Mouse (Mus musculus) intestine, embryonic 16.5 days (tissue): ENCODE measurements around the gene Atg4c. TPM values are rescaled to one million over a fixed set of nuclear protein-coding genes. Genes with fewer than 3 reads are reported as not detected.
A peak's percentile ranks its signal among the peaks of the same experiment; 100 is the strongest.

ENCODE experiments used
- ATAC-seq: fragments of 200-750 bp; cut with Nextera tagmentation; 2 replicates; pipeline ENCODE4 v1.8.0; 2017; ENCODE audit warnings: moderate TSS enrichment, moderate library complexity
- H3K27ac ChIP-seq: fragments of 300-500 bp; sonication (generic); 2 replicates; pipeline ENCODE4 v1.5.1; 2014; ENCODE audit warnings: mild to moderate bottlenecking, low read length
- H3K27me3 ChIP-seq: fragments of 300-500 bp; sonication (generic); replicated peaks from 2 replicates; pipeline ENCODE4 v1.6.1; 2014; ENCODE audit warnings: low read length, control low read depth, mixed read lengths; ENCODE audit not compliant: control insufficient read depth, insufficient read depth
- H3K36me3 ChIP-seq: fragments of 300-500 bp; sonication (generic); 2 replicates; pipeline ENCODE4 v1.6.1; 2014; ENCODE audit warnings: low read length, control low read depth; ENCODE audit not compliant: control insufficient read depth, insufficient read depth
- H3K4me1 ChIP-seq: fragments of 300-500 bp; sonication (generic); 2 replicates; pipeline ENCODE4 v1.6.1; 2014; ENCODE audit warnings: low read length, control low read depth, mixed read lengths; ENCODE audit not compliant: control insufficient read depth, insufficient read depth
- H3K4me2 ChIP-seq: fragments of 300-500 bp; sonication (generic); 2 replicates; pipeline ENCODE4 v1.6.1; 2014; ENCODE audit warnings: low read depth, low read length, control low read depth
- H3K4me3 ChIP-seq: fragments of 300-500 bp; sonication (generic); 2 replicates; pipeline ENCODE4 v1.5.1; 2014; ENCODE audit warnings: mild to moderate bottlenecking, low read length
- H3K9ac ChIP-seq: fragments of 300-500 bp; sonication (generic); 2 replicates; pipeline ENCODE4 v1.6.1; 2014; ENCODE audit warnings: low read depth, low read length
- H3K9me3 ChIP-seq: fragments of 300-500 bp; sonication (generic); 2 replicates; pipeline ENCODE4 v1.6.1; 2016; ENCODE audit warnings: low read length, control low read depth; ENCODE audit not compliant: control insufficient read depth
- WGBS: fragments of 180-500 bp; shearing (Covaris S2); extraction: QIAGEN DNeasy Blood & Tissue Kit; methylation state at CpG from one replicate; pipeline ENCODE4 v1.1.7; 2014; 5-methylcytosine and 5-hydroxymethylcytosine counted together
- polyA plus RNA-seq: library from polyadenylated mRNA; unstranded; fragments of >200 nt; fragmentation: Nextera tagmentation; extraction: Ambion mirVana; gene quantifications from 2 replicates; pipeline ENCODE4 v1.2.1, GENCODE M21; 2015

The Atg4c gene
- 15.0 and 15.7 TPM in 2 replicates for polyA plus RNA-seq

DNA sequence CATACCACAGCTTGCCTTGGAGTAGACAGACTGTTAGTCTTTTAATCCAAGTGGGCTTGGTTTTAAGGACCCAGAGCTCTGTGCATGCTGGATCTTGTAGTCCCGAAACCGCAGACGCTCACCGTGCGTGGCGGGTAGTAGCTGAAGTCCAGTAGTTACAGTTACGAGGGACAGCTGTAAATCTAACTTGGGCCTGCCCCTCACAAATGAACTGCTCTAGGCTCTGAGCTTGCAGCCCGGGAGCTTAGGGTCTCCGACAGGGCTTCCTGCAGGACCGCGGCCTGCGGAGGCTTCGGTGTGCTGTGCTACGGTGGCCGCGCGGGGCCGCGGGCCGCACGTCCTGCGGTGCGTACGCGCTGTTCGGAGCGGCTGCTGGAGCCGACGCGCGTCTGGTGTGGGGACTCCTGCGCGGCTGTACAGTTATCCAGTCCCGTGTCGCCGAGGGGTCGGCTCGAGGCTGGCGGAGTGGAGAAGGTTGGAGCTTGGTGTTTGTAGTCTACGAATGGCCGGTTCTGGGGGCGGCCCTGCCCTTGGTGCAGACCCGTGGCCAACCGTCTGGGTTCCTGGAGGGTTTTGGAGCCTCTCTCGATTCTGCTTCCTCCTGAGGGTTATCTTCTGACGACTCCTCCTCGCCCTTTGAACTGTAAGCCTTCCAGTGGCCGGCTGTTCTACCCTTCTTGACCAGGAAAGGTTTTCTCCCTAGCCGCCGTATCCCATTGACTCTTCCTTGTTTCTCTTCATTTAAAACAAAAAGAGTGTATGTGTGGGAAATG lies at the start of gene Atg4c:
Gene Atg4c (plus strand): TSS at position 125 of the 773 bp plus-strand sequence.
- H3K9me3 ChIP-seq = no peaks in the 10 kb centered on the region
- H3K9ac ChIP-seq = peak within 1 kb of the TSS; percentile 88
- peak within 1 kb of the TSS; percentile 72 for H3K4me3 ChIP-seq
- under 1% methylated on average over 50 of the region's 50 CpGs for WGBS
- no peaks in the 10 kb centered on the region for H3K36me3 ChIP-seq
- peak; percentile 98 for ATAC-seq
- no peaks in the 10 kb centered on the region for H3K4me1 ChIP-seq
- peak within 1 kb of the TSS; percentile 73 for H3K4me2 ChIP-seq
- no peaks in the 10 kb centered on the region for H3K27me3 ChIP-seq
- peak within 1 kb of the TSS; percentile 92 for H3K27ac ChIP-seq

DNA sequence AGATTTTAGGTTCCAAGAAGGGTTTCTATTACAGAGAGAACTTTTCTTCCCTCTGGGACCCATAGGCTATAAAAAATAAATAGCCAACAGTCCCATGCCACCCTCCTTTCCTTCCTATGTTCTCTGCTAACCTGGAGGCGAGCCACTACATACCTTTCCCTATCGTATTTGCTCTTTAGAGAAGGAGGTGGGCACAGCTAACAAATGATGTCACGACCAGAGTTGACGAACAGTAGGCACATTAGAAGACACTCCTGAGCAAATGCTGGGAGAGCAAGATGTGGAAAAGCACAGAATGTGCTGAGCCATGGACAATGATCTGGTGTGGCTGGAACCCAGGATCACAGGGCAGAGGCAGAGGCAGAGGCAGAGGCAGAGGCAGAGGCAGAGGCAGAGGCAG lies 42.3 kb upstream of the Atg4c start:
- Histone ChIP-seq H3K4me1 (peaks cover 13% of the 10 kb centered on the region), H3K9ac (peak overlapping the region; percentile 33; the same call in 1 of the 2 replicates), H3K36me3 (no peaks in the 10 kb centered on the region), H3K4me2 (no peak overlapping the region), H3K27me3 (no peaks in the 10 kb centered on the region), H3K27ac (peak overlapping the region; percentile 95), H3K9me3 (no peaks in the 10 kb centered on the region), H3K4me3 (no peak overlapping the region)
- ATAC-seq = peak; percentile 7; the same call in 1 of the 2 replicates
- 81% methylated on average over 4 of the region's 4 CpGs for WGBS

DNA sequence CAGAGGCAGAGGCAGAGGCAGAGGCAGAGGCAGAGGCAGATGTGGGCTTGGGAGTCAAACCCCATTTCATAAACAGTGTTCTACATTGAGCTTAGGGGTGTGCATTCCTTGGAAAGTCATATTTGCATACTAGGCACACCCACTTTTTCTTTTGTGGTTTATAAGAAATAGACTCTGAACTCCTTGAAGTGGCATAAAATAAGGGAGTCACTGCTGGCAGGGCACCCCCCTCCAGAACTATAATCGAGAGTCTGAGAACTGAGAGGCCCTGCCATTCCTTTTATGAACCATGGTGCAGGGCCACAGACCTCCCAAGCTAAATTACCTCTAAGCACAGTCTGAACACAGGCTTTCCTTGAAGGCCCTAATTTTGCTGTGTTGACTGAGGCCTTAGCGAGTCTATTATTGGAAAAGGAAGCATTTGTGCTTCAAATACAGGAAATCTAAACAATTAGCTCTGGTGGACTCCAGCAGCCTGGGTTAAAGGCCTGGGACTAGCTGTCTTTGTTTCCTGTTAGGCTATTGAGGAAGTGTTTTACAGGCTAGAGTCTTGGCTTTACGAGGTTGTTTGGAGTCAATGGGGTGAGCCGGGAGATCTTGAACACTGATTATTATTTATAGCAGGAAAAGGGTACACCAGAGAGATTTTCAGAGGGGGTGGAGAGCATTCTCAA lies 41.7 kb upstream of the Atg4c start:
- H3K4me2 ChIP-seq = peak overlapping the region; percentile 12; the same call in 1 of the 2 replicates
- no peaks in the 10 kb centered on the region for H3K27me3 ChIP-seq
- peak; percentile 91 for ATAC-seq
- H3K36me3 ChIP-seq = no peaks in the 10 kb centered on the region
- no peak overlapping the region for H3K4me3 ChIP-seq
- H3K9ac ChIP-seq = peak overlapping the region; percentile 33; the same call in 1 of the 2 replicates
- H3K9me3 ChIP-seq = no peaks in the 10 kb centered on the region
- peak overlapping the region; percentile 95 for H3K27ac ChIP-seq
- WGBS = 16% methylated on average over 4 of the region's 4 CpGs
- peaks cover 13% of the 10 kb centered on the region for H3K4me1 ChIP-seq

DNA sequence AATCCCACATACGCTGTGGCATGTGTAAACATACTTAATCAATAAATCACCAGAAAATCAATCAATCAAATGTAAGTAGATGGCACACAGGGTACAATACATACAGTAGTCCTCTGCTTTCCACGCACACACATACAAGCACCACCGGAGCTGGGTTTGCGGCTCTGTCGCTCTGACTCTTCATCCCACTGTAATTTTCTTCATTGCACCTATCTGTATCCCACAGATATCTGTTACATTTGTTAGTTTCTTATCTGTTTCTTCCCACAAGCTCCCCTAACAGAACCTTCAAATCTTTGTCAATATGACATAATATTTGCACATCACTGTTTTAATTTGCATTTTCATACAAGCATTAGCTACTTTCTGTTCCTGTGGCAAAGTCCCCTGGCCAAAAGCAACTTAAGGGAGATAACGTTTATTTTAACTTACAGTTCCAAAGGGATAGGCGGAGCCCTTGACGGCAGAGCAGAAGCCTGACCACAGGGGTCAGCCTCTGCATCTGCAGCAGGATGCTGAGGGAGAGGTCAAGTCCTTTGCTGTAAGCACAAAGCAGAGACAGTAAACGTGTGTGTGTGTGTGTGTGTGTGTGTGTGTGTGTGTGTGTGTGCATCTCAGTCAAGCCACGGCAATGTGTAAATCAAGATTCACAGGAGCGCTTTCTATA lies 37.0 kb upstream of the Atg4c start:
- Histone ChIP-seq H3K9me3 (no peaks in the 10 kb centered on the region), H3K4me3 (no peak overlapping the region), H3K4me1 (peaks cover 8% of the 10 kb centered on the region; the same call in 1 of the 2 replicates), H3K27me3 (no peaks in the 10 kb centered on the region), H3K36me3 (no peaks in the 10 kb centered on the region), H3K4me2 (no peak overlapping the region), H3K27ac (no peak overlapping the region), H3K9ac (no peak overlapping the region)
- 60% methylated on average over 11 of the region's 11 CpGs for WGBS
- ATAC-seq = no peak

DNA sequence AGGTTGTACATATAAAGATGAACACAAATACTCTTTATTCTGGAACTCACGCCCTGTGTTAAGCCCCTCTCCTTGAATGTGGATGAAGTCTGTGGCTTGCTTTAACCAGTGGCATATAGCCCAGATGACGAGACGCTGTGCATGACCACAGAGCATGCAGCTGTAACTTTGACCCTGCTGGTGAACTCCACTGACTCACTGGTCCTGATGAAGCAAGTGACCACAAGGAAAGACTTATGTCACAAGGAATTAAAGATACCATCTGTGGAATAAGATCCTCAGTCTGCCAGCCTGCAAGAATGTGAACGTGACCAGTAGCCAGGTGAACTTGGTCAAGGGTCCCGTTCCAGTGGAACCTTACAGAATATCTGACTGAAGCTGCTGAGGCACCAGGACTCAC lies 35.2 kb upstream of the Atg4c start:
- Histone ChIP-seq H3K36me3 (no peaks in the 10 kb centered on the region), H3K4me1 (peaks cover 4% of the 10 kb centered on the region; the same call in 1 of the 2 replicates), H3K9ac (no peak overlapping the region), H3K9me3 (no peaks in the 10 kb centered on the region), H3K27me3 (no peaks in the 10 kb centered on the region), H3K27ac (no peak overlapping the region), H3K4me2 (no peak overlapping the region), H3K4me3 (no peak overlapping the region)
- no peak for ATAC-seq
- 87% methylated on average over 5 of the region's 5 CpGs for WGBS

DNA sequence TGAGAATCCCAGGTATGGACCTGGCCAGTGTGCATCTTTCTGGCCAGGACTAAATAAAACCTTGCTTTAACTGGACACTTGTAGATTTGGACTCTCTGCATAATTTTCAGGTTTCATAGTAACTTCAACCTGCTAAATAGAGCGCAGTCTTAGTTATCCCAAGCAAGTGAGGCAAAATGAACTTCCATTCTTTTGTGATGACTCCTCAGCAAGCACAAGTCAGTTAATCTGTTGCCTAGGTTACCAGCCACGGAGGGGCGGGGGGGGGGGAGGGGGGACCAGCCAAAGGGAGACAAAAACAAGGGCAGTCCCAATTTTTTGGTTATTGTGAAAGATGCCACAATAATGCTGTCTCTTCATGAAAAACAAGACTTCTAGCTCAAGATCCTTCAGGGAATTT lies 33.3 kb upstream of the Atg4c start:
- no peaks in the 10 kb centered on the region for H3K27me3 ChIP-seq
- H3K27ac ChIP-seq = no peak overlapping the region
- ATAC-seq = no peak
- H3K9ac ChIP-seq = no peak overlapping the region
- WGBS = 37% methylated on average over 3 of the region's 3 CpGs
- H3K36me3 ChIP-seq = no peaks in the 10 kb centered on the region
- no peak overlapping the region for H3K4me2 ChIP-seq
- H3K9me3 ChIP-seq = no peaks in the 10 kb centered on the region
- peaks cover 4% of the 10 kb centered on the region; the same call in 1 of the 2 replicates for H3K4me1 ChIP-seq
- no peak overlapping the region for H3K4me3 ChIP-seq

DNA sequence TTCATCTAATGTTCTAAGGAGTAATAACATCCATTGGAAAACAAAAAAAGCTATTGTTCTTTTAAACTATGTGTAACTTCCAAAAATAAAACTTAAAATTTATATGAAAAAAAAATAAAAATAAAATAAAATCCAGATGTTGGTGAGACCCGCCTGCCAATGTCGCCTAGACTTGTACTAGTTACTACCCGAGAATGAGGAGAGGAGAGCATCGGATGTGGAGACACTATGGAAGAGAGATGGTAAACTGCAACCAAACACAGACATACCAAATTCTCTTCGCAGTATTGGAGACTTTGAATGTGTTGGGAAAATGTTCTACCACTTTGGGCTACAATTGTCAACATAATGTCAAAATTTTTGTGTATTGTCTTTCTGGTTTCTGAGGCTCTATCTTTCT lies 32.8 kb upstream of the Atg4c start:
- ATAC-seq = no peak
- Histone ChIP-seq H3K36me3 (no peaks in the 10 kb centered on the region), H3K27ac (no peak overlapping the region), H3K9me3 (no peaks in the 10 kb centered on the region), H3K4me3 (no peak overlapping the region), H3K4me2 (no peak overlapping the region), H3K4me1 (peaks cover 4% of the 10 kb centered on the region; the same call in 1 of the 2 replicates), H3K9ac (no peak overlapping the region), H3K27me3 (no peaks in the 10 kb centered on the region)
- 76% methylated on average over 5 of the region's 5 CpGs for WGBS

DNA sequence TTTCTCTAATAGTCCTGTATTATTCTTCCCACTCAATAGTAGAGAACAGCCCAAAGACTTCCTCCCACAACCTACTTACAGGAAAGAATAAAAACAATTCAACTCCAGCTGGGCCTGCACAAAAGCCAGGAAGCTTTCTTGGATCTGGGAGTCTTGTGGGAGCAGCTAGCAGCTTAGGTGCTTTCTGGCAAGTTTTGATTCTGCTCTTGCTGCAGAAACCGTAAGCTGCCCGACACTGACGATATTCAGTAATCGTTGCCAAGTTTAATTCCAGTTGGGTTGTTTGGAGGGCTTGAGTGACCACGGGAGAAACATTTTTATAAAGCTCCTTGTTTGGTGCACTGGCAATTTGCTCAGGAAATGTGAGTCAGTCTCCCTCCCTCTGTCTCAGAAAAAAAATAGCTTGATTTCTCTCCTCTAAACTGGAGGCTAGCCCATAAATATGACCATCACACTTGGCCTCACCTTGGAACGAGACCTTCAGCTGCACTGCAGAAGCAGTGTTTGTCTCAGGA lies 32.2 kb upstream of the Atg4c start:
- peaks cover 4% of the 10 kb centered on the region; the same call in 1 of the 2 replicates for H3K4me1 ChIP-seq
- no peak for ATAC-seq
- 26% methylated on average over 6 of the region's 6 CpGs for WGBS
- no peak overlapping the region for H3K4me2 ChIP-seq
- peak overlapping the region; percentile 37; the same call in 1 of the 2 replicates for H3K27ac ChIP-seq
- H3K9ac ChIP-seq = no peak overlapping the region
- no peaks in the 10 kb centered on the region for H3K27me3 ChIP-seq
- H3K4me3 ChIP-seq = no peak overlapping the region
- H3K36me3 ChIP-seq = no peaks in the 10 kb centered on the region
- H3K9me3 ChIP-seq = no peaks in the 10 kb centered on the region

DNA sequence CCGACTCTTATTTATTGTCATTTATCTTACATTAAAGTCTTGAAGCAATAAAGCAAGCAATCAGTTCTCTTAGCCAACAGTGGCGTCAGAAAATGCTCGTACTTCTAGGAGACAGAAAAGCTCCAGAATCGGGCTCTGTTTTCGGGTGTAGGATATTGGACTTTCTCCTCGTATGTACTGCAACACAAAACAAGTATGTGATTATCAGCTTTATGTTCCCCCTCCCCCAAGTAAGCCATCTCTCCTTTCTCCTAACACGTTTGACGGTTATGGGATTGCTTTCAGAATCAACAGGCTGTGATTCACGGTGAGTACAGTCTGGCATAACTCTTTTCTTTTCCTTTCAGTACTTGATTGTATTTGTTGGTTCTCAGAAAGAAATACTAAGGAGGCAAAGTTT lies 30.7 kb upstream of the Atg4c start:
- peak; percentile 38 for ATAC-seq
- Histone ChIP-seq H3K4me3 (peak overlapping the region; percentile 25; the same call in 1 of the 2 replicates), H3K27ac (0 out of 2 replicates have a peak overlapping the region, but pooled peaks have one; percentile 31), H3K4me2 (peak overlapping the region; percentile 45), H3K27me3 (no peaks in the 10 kb centered on the region), H3K36me3 (no peaks in the 10 kb centered on the region), H3K9me3 (no peaks in the 10 kb centered on the region), H3K4me1 (peaks cover 4% of the 10 kb centered on the region; the same call in 1 of the 2 replicates), H3K9ac (peak overlapping the region; percentile 22; the same call in 1 of the 2 replicates)
- WGBS = 25% methylated on average over 9 of the region's 9 CpGs
